Mouse (Mus musculus) T-helper 1 cell (primary cell): ENCODE measurements around the gene Spata31d1b.
"Not testable (repeated sequence)": the region's sequence is repeated elsewhere in the genome, so short reads cannot be mapped to it uniquely, and the experiment has no call there.

Experiments
- in situ Hi-C: fragments of 300-600 bp; cut with MboI, MseI; formaldehyde crosslinking; loops from one replicate; pipeline ENCODE4 v1.15.1; 2025; ENCODE audit warnings: high pct_unique_total_duplicates

Gene Spata31d1b

GRCm38 (mm10) chr13:59694008-59694407 is 18.1 kb upstream of the Spata31d1b start, which contains the start of gene 4921517D22Rik:
Gene 4921517D22Rik, minus strand, starts transcription at chr13:59694108.
- in situ Hi-C loops, result no loop called here

- in situ Hi-C loops, result no loop called here
These were observed 16.3 kb upstream of the Spata31d1b start for GRCm38 (mm10) chr13:59695781-59696180.

- in situ Hi-C loops, result no loop called here
These were observed 13.0 kb upstream of the Spata31d1b start for GRCm38 (mm10) chr13:59699131-59699530.

- in situ Hi-C loops, result not testable (repeated sequence)
These were observed 11.9 kb upstream of the Spata31d1b start for GRCm38 (mm10) chr13:59700137-59700536.

GRCm38 (mm10) chr13:59703514-59703913 is 8.6 kb upstream of the Spata31d1b start:
- in situ Hi-C loops, result no loop called here

GRCm38 (mm10) chr13:59704562-59704961 is 7.5 kb upstream of the Spata31d1b start:
- in situ Hi-C loops, result no loop called here

- in situ Hi-C loops, result no loop called here
These were observed 1.9 kb upstream of the Spata31d1b start, which contains the start of gene Spata31d1a for GRCm38 (mm10) chr13:59710230-59710629. Gene Spata31d1a, minus strand, starts transcription at chr13:59710330.

GRCm38 (mm10) chr13:59713710-59714109 is 1.6 kb downstream of the Spata31d1b start:
- in situ Hi-C loops, result no loop called here

- in situ Hi-C loops, result not testable (repeated sequence)
These were observed 6.9 kb downstream of the Spata31d1b start for GRCm38 (mm10) chr13:59718857-59719440.

GRCm38 (mm10) chr13:59719475-59719874 is 7.4 kb downstream of the Spata31d1b start:
- in situ Hi-C loops, result no loop called here

GRCm38 (mm10) chr13:59722089-59722488 is 10.0 kb downstream of the Spata31d1b start:
- in situ Hi-C loops, result loop anchor here (10.0 kb wide), 1 partner anchor 287 kb away; no protein-coding TSS in a partner anchor

- in situ Hi-C loops, result loop anchor here (5.0 to 10.0 kb wide), 2 partner anchors 149 to 292 kb away; no protein-coding TSS in a partner anchor
These were observed 14.2 kb downstream of the Spata31d1b start for GRCm38 (mm10) chr13:59726139-59726867.

- in situ Hi-C loops, result loop anchor here (5.0 to 10.0 kb wide), 2 partner anchors 151 to 294 kb away; no protein-coding TSS in a partner anchor
These were observed 16.5 kb downstream of the Spata31d1b start for GRCm38 (mm10) chr13:59728378-59729093.

- in situ Hi-C loops, result no loop called here
These were observed 19.6 kb downstream of the Spata31d1b start, which contains the start of gene Spata31d1d for GRCm38 (mm10) chr13:59731652-59732051. Gene Spata31d1d, minus strand, starts transcription at chr13:59731752.

- in situ Hi-C loops, result no loop called here
These were observed 21.9 kb downstream of the Spata31d1b start for GRCm38 (mm10) chr13:59733936-59734335.

GRCm38 (mm10) chr13:59734347-59734746 is 22.3 kb downstream of the Spata31d1b start:
- in situ Hi-C loops, result not testable (repeated sequence)

- in situ Hi-C loops, result no loop called here
These were observed 23.1 kb downstream of the Spata31d1b start for GRCm38 (mm10) chr13:59735190-59735589.

- in situ Hi-C loops, result no loop called here
These were observed 26.4 kb downstream of the Spata31d1b start for GRCm38 (mm10) chr13:59738455-59738854.

- in situ Hi-C loops, result no loop called here
These were observed 27.3 kb downstream of the Spata31d1b start for GRCm38 (mm10) chr13:59739397-59739796.

GRCm38 (mm10) chr13:59741096-59741495 is 29.0 kb downstream of the Spata31d1b start:
- in situ Hi-C loops, result no loop called here

- in situ Hi-C loops, result no loop called here
These were observed 29.6 kb downstream of the Spata31d1b start for GRCm38 (mm10) chr13:59741697-59742096.

GRCm38 (mm10) chr13:59745462-59745861 is 33.4 kb downstream of the Spata31d1b start:
- in situ Hi-C loops, result no loop called here
